Mouse (Mus musculus) liver (tissue): ENCODE results near the gene Xxylt1.

Experiments
- DNase-seq: peaks from one replicate; pipeline ENCODE4 v3.0.0-alpha.2; 2020; ENCODE audit warnings: mixed read lengths

Gene Xxylt1

DNA sequence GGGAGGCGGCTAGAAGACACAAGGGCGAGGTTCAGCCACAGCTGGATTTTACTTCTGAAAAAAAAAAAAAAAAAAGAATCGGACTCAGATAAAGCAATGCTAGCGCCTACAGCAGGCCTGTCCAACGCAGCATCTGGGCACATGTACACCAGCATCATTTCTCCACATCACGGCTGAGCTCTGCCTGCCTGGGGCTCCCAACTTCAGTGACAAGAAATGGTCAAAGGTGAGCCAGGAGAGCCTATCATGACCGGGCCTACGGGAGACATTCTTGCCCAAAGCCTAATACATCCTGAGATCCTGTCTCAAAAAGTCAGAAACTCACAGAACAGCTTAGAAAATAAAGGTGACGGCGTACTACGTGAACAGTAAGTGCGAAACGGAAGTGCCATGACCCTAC is 20.5 kb downstream of the Xxylt1 start:
- no peak for DNase-seq

DNA sequence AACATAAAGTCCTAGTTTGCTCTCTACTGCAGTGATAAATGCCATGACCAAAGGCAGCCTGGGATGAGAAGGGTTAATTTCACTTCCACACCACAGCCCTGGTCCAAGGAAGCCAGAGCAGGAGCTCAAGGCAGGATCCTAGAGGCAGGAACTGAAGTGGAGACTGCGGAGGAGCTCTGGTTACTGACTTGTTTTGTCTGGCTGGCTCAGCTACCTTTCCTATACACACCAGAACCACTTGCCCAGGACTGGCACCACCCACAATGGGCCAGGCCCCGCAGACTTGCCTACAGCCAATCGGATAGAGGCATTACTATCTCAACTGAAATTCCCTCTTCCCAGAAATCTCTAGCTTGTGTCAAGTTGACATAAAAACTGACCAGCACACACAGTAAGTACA is 21.0 kb downstream of the Xxylt1 start:
- no peak for DNase-seq

DNA sequence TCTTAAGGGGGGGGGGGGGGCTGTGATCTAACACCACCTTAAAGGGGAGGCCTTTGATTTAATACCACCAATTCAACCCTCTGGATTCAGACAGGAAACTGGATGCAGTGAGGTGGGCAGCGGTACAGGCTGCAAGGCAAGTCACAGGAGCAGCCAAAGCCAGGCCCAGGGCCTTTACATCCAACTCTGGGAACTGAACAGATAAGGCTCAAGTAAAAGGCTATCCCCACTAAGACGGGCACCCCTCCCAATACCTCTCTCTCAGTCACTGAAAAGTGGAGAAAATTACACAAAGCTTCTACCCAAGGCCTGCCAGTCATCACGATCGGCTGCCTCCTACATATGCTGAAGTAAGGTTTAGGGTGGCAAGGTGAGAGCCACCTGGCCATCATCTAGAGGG is 21.5 kb downstream of the Xxylt1 start:
- DNase-seq = no peak

DNA sequence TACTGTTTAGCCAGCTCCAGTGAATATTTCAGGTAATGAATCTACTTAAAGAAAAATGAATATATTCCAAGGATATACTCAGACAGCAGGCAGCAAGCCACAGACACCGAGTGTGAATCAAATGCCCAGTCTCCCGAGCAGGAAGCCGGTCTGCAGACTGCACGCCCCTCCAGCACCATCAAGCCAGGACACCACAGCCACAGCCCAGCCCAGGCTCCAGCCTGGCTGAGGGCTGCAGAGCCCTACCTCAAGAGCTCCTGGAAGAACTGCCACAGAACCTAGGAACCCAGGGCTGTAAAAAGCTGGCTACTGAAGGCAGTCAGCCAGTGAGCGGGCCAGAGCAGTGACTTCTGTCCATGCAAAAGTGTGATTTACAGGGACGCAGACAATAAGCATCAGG is 28.4 kb downstream of the Xxylt1 start:
- DNase-seq = no peak

DNA sequence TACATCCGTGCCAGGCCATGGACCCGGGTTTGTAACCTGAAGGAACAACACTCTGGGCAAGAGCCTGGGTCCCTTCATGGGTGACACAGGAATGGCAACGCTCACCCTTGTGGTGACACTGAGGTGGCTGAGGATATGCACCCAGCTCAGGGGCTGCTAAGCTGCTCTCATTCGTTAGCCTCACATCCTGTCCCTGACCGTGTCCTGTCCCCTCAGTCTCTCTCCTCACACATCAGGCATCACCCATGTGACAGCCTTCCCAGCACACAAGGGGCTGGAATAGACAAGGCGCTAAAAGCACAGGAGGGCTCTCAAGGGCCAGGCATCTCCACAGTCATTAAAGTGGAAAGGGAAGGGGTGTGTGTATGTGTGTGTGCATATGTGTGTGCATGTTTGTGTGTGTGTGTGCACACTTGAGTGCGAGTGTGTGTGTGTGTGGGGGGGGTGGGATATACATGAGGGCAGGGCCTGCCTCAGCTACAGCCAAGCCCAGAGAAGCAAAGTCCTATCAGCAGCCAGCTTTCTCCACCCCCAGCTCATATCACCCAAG is 29.0 kb downstream of the Xxylt1 start:
- no peak for DNase-seq

DNA sequence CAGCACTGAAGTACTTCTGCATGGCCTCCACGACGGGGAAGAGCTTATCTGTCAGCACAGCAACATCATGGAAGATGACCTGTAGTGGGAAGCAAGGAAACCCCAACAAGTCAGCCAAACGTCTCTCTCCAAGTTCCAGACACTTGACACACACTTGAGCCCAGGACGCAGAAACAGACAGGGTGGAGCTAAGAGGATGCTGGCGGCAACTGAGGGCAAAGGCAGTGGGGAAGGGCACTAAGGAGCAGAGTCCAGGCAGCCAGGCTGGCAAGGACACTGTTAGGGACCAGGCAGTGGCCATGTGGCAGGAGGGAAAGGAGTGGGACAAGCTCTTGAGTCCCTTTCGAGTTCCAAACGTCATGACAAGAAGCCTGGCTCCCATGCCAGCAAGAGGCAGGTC is 30.5 kb downstream of the Xxylt1 start:
- no peak for DNase-seq

DNA sequence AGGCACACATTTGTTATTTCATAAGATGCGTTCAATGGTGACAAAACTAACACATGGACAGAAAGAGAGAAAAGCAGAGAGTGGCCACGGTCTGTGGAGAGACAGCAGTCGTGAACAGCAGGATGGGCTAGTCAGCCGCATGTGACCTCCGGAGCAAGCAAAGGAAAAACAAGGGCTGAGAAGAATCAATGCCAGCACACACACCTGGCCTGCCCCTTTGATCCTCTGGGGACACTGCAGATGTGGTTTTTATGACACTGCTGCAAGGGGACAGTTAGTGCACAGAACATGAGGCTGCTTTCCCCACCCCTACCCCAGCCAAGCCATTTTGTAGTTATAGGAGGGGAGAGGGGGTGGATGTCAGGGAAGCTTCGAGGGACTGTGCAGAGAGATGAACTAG is 33.0 kb downstream of the Xxylt1 start:
- no peak for DNase-seq

DNA sequence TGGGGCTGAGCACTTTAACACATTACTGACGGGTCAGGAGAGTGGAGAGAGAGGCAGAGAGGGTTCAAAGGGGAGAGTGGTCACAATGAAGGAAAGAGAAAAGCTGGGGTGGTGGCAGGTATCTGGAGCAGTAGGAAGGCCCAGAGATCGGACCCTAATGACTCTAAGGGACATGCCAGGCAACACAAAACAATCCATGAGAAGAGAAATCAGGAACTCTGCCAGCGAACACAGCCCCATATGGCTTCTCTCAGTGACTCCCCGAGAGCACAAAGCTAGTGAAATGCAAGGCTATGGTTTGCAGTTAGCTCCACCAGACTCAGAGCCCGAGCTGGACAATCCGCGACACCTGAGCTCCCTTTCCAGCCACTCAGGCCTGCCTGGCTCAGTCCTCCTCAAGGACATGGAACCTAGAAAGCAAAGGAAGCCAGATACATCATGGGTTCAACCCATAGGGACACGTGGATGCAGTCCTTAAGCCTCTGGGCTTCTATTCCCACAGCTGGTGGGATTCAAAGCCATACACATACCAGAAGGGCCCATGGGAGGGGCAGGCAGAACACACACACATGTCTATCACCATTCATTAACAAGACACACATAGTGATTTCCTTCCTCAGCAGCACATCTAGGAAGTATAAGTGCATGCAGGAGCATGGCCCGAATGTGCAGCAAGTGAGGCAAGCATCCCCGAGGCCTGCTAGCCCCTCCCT is 33.9 kb downstream of the Xxylt1 start:
- DNase-seq = no peak

DNA sequence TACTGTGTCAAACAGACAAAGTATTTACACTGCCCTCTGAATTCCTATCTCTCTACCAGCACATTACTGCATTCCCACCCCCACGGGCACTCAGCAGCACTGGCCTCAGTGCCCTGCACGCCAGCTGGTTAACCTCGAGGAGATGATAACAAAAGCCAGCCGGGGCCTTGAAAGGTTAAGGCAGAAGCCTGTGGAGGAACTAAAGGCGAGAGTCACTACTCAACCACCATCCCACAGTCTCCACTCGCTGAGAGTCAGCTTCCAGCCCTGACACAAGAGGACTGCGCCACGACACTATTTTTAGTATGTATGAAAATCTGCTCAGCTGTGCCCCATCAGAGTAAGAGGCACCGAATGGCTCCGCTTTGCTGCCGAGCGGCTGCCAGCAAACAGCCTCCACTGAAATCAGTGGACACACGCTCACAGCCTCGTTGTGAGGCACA is 35.0 kb downstream of the Xxylt1 start:
- no peak for DNase-seq

DNA sequence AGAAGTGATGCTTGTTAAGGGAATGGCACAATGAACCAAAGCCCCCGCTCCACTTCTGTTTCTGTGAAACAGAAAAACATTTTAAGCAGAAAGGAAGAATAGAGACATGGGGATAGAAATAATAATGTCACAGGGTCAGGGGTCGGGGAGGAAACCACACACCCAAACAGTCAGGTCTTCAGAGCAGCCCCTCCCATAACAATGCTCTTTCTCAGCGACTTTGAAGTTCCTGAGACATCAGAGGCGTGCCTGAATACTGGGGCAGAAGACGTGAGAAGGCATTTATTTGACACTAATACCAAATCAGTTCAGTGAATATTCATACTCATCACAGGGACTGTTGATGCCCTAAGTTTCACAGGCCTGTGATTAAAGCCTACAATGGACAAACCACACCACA is 36.0 kb downstream of the Xxylt1 start:
- DNase-seq = no peak

DNA sequence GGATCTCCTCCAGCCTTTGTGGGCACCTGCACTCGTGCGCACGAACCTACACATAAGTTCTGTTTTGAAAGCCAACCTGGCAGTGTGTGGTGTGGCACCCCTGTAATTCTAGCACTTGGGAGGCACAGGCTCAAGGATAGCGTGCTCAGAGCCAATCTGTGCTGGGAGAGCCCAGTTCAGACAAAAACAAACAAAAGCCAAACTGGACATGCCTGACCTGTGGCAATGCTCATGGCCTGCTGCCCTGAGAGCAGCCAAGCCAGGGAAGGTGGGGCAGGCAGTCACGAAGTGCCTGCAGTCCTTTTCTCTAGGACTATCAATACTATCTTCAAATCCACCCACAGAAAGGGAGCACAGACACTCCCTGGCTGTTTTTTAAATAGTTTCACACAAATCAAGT is 38.1 kb downstream of the Xxylt1 start:
- no peak for DNase-seq

DNA sequence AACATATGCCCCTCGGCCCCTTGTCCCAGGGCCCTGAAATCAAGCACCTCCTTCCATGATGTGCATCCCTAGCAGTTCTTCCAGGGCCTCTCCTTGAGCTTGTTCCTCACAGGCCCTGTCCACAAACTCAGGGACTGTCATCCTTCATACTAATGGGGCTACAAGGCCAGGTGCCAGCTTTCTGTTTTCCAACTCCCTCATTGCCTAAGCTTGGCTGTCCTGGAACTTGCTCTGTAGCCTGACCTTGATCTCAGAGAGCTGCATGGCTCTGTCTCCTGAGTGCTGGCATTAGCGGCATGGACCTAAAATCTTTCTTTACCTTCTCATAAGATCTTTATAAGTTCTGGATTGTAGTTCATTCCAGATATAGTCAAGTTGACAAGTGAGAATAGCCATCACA is 39.7 kb downstream of the Xxylt1 start:
- no peak for DNase-seq

DNA sequence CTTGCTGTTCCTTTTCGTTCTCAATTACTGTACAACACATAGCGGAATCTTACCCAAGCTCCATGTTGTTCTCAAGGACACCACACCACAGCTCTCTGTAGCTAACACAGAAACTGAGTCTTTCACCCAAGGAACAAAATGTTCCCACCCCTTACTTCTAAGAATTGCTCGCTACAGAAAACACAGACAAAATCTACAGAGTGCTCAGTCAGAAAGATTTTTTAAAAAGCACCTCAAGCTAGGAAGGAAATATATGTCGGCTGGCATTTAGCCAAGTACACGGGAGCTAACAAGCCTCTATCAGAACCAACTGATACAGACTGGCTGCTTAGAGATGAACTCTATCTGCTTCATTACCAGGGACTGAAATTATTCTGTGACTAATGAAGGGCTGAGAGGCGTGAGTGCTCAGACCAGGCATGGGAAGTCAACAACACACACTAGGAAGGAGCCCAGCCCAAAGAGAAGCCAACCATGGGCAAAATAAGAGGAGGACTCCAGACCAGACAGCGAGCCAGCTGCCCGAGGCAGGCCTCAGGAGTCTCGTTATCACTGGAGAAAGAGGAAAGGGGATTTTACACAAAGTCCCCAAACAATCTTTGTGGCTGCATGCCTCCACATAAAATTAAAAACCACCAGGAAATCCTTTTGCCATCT is 41.3 kb downstream of the Xxylt1 start:
- no peak for DNase-seq

DNA sequence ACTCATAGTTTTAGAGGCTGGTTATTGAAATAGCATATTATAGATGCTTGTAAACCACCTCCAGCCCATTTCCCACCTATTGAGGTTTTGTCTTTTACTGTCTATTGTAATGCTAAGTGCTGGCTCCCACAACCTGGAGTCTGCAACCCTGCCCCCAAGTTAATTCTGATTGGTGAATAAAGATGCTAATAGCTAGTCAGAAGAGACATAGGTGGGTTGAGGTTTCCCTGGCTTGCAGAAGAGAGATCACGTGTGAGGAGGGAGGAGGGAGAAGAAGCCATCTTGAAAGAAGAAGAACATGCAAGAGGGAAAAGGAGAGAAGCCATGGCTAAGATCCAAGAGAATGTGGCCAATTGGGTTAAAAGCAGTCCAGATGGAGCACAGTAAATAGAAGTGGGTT is 43.8 kb downstream of the Xxylt1 start:
- DNase-seq = no peak

DNA sequence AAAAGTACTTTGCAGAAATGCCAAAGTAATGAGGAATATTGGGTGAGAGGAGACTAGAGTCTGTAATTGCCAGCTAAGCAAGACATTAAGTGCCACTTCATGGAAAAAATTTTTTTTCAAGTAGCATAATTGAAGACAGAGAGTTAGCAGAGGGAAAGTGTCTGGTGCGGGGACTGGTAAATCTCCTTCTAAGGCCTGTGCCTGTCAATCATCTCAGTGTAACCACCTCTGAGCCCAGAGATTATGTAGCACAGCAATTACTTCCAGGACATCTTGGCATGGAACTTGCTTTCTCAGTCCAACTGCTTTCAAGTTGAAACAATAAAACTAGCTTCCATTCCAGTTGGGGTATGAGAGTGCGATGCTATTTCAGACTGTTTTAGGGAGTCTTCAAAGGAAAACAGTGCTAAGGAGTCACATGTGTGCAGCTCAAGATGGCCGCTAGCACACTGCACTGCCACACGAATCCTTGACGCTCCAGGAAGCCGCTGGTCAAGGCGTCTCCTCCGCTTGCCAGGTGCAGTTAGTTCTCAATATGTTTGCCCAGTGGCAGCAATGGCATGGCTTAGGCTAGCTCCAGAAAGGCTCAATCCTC is 45.5 kb downstream of the Xxylt1 start:
- DNase-seq = no peak

DNA sequence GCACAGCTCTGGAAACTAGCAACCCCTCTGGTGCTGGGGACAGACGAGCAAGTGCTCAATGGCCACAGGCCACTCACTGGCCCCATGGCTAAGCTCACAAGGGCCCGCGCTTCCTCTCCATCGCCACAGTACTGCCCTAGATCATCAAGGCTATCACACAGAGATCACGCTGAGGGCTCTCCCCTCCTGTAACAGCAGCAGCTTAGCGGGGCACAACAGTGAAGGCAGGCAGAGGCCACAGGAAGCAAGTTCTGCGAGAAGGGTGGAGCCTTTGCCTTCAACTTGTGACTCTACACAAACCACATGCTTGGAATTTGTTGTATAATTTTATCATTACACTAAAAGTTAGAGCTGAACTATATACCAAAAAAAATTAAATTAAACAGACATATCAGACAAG is 46.0 kb downstream of the Xxylt1 start:
- peak; percentile 17 for DNase-seq

DNA sequence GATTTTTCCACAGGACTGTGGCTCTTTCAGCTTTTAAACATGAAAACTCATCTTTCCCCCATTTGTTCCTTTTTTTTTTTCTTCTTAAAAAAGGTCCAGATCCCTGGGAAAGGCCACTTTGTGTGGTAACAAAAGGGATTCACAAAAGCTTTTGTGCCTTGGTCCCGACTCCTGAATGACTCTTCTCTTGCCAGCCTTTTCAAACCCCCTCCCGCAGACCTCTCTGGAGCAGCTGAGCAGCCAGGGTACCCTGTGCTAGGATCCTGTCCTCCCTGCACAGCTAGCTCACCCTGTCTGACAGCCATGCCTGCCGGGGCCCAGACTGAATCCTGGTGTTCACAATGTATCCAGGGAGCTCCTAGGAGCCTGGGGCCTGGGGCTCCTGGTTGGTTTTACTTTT is 47.2 kb downstream of the Xxylt1 start:
- no peak for DNase-seq

DNA sequence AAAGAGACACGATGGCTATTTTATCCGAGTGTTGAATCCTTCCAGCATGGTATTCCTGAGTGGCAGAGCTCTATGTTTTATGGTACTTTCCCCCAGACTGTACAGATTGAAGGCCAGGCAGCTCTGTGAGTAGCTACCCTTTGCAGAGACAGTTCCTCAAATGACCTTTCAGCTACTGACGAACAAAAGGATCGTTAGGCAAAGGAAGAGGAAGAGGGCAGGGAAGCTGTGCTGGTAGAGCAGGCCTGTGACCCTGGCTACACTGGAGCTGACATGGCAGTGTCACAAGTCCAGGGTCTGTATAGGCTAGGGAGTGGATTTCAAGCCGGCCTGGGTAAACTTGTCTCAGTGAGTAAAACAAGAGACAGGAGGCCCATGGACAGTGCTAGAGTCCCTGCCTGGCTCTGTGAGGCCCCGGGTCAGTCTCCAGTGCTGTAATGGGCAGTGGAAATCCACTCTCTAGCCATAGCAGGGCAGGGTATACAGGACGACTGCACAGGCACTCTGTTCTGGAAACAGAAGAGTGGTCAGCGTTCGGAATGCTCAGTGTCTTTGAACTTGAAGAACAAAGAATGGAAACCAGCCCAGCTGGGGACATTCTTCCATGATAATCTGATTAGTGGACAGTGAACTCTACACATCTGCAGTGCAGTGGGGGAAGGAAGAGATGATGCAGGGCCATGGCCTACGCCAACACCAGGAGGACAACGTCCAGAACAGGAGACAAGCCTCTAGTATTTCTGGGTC is 51.3 kb downstream of the Xxylt1 start:
- DNase-seq = no peak

DNA sequence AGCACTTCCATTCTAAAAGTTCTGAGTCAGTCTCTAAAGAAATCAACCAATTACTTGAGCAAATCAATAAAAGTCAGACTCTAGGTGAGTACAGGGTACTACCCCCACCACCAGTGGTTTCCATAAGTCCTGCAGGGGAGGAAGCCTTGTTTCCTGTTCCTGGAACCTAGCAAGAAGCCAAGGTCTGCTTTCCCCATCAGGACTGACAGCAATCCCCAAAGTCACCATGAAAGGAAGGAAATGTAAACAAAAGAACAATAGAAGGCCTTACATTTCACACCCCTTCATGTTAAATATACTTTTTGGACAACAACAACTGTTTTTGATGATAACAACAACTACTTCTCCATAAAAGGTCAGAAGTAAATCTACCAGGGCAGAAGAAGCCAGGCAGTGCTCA is 53.6 kb downstream of the Xxylt1 start:
- no peak for DNase-seq

DNA sequence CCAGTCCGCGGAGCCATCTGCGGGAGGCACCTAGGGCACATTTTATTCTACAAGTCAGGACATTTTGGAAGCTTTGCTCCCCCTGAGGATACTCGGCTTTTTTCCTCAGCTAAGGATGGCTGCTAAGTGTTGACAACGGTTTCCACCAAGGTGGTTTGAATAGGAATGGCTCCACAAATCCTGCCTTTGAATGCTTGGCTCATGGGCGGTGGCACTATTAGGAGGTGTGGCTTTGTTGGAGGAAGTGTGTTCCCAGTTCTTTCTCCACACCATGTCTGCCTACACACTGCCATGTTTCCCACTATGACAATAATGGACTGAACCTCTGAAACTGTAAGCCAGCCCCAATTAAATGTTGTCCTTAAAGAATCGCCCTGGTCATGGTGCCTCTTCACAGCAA is 55.7 kb downstream of the Xxylt1 start:
- no peak for DNase-seq

DNA sequence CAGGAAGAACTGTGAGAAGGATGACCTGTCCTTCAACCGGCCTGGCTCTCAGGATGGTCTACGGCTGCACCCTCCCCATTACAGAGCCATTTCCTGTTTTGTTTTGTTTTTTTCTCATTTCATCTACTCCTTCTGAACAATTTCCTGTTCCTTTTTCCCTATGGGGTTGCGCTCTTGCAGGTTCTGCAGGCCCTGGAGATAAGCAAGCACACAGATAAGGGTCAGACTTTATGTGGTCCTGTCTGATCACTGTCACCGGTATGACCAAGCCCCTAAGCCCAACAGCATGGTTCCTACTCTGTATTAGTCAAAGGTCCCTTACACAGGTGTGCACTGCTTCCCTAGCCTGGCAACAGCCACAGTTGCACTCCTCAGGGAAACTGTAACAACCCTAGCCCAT is 56.2 kb downstream of the Xxylt1 start:
- DNase-seq = no peak

DNA sequence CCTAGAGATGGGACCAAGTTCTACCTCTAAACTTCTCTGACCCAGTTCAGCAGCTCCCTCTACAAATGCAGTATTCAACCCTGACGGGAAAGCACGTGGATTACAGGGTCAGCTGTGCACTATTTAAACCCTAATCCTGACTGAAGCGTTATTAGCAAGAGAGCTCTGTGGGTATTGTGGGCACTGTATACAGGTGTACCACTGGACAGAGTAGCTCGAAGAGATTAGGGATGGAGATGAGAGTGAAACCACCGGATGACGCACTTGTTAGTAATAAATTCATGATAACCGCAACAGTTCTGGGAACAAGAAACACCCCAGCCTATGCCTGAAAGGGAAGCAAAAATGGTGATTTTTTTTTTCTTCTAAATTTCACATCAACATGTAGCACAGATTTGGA is 57.0 kb downstream of the Xxylt1 start:
- DNase-seq = no peak

DNA sequence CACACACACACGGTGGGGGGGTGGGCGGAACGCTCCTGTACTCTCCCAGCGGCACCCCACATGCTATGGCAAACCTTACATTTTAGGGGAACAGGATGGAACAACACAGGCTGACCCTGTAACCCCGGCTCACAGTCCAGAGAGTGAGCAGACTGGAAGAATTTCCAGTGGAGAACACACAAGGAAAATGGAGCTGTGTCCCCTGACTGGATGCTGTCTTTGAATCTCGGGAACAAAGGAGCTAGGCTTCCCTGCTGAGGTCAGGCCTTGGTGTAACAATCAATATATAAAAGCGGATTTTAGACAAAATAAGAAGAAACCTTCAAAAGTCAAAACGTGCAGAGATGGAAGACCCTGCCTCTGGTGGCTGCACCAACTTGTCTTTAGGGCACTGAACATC is 57.4 kb downstream of the Xxylt1 start:
- no peak for DNase-seq

DNA sequence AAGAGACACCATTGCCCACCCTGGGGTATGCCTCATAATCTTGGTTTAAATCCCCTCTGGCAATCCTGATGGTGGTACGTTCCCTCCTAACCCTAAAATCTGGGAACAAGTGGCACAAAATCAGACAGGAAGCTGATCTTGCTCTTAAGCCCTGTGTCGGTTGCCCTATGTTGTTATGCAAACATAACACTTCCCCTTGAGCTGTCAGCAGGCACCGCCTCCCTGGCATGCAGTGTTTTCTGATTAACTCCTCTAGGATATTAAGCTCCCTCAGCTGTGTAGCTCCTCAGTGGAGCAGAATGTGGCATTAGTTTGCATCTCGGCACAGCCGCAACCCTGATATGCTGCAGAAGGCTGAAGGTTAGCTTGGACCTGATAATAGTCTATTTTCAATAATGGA is 58.9 kb downstream of the Xxylt1 start:
- no peak for DNase-seq
